Mouse (Mus musculus) embryonic fibroblast, embryonic 13.5 days (primary cell): ENCODE data around the gene Ccdc84. TPM values are rescaled to one million over a fixed set of nuclear protein-coding genes. Genes with fewer than 3 reads are reported as not detected.
A peak's percentile ranks its signal among the peaks of the same experiment; 100 is the strongest.
"Not testable (repeated sequence)": the region's sequence is repeated elsewhere in the genome, so short reads cannot be mapped to it uniquely, and the experiment has no call there.

Source experiments
- H3K27ac ChIP-seq: 2 replicates; pipeline ENCODE4 v1.5.1; 2012; ENCODE audit warnings: low read length, control low read depth, inconsistent platforms; ENCODE audit not compliant: insufficient read depth
- H3K4me1 ChIP-seq: 2 replicates; pipeline ENCODE4 v1.6.1; 2011; ENCODE audit warnings: low read length; ENCODE audit not compliant: control insufficient read depth, insufficient read depth
- H3K4me3 ChIP-seq: 2 replicates; pipeline ENCODE4 v1.5.1; 2011; ENCODE audit warnings: mild to moderate bottlenecking, control low read depth, low read length; ENCODE audit not compliant: insufficient read depth
- CTCF ChIP-seq: IDR thresholded peaks from 2 replicates; pipeline ENCODE4 v1.5.1; 2011; ENCODE audit warnings: mild to moderate bottlenecking, control low read depth, low read length, moderate library complexity, borderline replicate concordance; ENCODE audit not compliant: insufficient read depth
- POLR2A ChIP-seq: IDR thresholded peaks from 2 replicates; pipeline ENCODE4 v1.6.1; 2011; ENCODE audit warnings: low read depth, mild to moderate bottlenecking, control low read depth, low read length, moderate library complexity
- polyA plus RNA-seq: library from polyadenylated mRNA; stranded (reverse); fragments of >200 nt; gene quantifications from 2 replicates; pipeline ENCODE4 v1.2.4, GENCODE M21; 2011; ENCODE audit warnings: low read depth; ENCODE audit not compliant: missing spikeins, insufficient read length

The Ccdc84 gene
- polyA plus RNA-seq, 1 experiment = 13.4 TPM

GRCm38 (mm10) chr9:44432577-44433185 lies 14.3 kb upstream of the Ccdc84 start:
- TF ChIP-seq CTCF = no peak
- TF ChIP-seq POLR2A = no peak
- Histone ChIP-seq H3K27ac (no peak overlapping the region), H3K4me3 (no peak overlapping the region), H3K4me1 (no peaks in the 10 kb centered on the region)

- H3K4me1 ChIP-seq = no peaks in the 10 kb centered on the region
- TF ChIP-seq CTCF = no peak
- no peak for TF ChIP-seq POLR2A
- H3K27ac ChIP-seq = no peak overlapping the region
- no peak overlapping the region for H3K4me3 ChIP-seq
Measured at GRCm38 (mm10) chr9:44423576-44423975, 5.2 kb upstream of the Ccdc84 start.

- no peak for TF ChIP-seq CTCF
- no peak for TF ChIP-seq POLR2A
- Histone ChIP-seq H3K4me1 (no peaks in the 10 kb centered on the region), H3K4me3 (no peak overlapping the region), H3K27ac (no peak overlapping the region)
Measured at GRCm38 (mm10) chr9:44420280-44420898, 2.0 kb upstream of the Ccdc84 start.

DNA sequence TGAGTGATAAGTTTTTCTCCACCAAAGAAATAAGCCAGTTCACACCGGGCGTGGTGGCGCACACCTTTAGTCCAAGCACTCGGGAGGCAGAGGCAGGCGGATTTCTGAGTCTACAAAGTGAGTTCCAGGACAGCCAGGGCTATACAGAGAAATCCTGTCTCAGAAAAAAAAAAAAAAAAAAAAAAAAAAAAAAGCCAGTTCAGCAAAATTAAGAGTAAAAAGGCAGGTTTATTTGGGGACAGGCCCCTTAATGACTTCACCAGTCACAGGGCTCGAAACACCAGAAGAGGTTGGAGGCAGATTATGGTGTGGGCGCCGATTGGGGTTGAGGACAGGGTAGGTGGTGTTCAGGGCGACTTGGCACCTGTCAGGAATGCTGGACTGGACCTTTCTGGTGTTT lies 1.4 kb upstream of the Ccdc84 start:
- H3K4me1 ChIP-seq, H3K27ac ChIP-seq, H3K4me3 ChIP-seq: not testable (repeated sequence)

DNA sequence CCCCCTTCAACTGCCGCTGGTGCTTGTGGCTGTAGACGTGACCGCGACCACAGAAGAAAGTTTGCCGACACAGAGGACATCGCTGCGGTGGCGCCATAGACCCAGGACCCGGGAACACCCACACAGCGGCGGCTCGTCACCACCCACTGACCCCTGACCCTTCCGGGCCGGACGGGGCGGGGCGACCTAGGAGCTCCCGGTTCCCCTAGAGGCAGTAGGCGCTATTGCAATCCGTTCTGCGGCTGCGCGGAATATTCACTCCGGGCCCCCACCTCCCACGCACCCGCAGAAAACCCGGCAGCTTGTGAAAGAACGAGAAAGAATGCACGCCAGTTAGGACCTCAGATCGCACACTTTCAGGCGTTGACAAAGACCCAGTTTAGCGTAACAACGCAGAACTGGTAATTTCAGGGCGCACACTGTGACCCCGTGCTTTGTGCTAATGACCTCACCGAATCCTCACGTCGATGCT lies 441 bp downstream of the Ccdc84 start:
- H3K4me1 ChIP-seq = no peaks in the 10 kb centered on the region
- peak overlapping the region; percentile 87 for H3K4me3 ChIP-seq
- TF ChIP-seq CTCF = peak; percentile 9; the same call in 1 of the 2 replicates
- peak; percentile 94 for TF ChIP-seq POLR2A
- peak overlapping the region; percentile 68 for H3K27ac ChIP-seq

- Histone ChIP-seq H3K4me1 (no peaks in the 10 kb centered on the region), H3K4me3 (peak overlapping the region; percentile 87), H3K27ac (no peak overlapping the region)
- no peak for TF ChIP-seq CTCF
- TF ChIP-seq POLR2A = no peak
Measured at GRCm38 (mm10) chr9:44417156-44417891, 1.0 kb downstream of the Ccdc84 start.

GRCm38 (mm10) chr9:44412781-44413180 lies 5.6 kb downstream of the Ccdc84 start:
- H3K4me1 ChIP-seq = no peaks in the 10 kb centered on the region
- no peak overlapping the region for H3K27ac ChIP-seq
- TF ChIP-seq CTCF = no peak
- TF ChIP-seq POLR2A = no peak
- no peak overlapping the region for H3K4me3 ChIP-seq

DNA sequence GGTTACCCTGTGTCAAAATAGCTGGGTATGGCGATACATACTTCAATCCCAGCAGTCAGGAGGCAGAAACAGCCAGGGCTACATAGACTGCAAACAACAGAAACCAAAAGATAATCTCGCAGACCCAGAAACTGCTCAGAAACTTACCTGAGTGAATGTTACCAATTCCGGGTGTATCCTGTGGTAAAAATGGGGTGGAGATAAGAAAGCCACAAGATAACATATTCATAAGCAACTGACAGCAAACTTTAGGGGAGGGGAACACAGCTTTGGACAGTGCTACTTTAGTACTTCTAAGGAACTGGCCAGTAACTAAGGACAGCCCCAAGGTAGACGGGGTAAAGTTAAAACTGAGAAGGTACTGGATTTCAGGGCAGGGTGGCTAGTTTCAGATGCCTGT lies 6.1 kb downstream of the Ccdc84 start:
- H3K4me1 ChIP-seq = no peaks in the 10 kb centered on the region
- TF ChIP-seq POLR2A = no peak; the same call in 1 of the 2 replicates
- TF ChIP-seq CTCF = no peak
- no peak overlapping the region for H3K4me3 ChIP-seq
- no peak overlapping the region for H3K27ac ChIP-seq

GRCm38 (mm10) chr9:44411601-44412130 lies 6.7 kb downstream of the Ccdc84 start:
- no peak overlapping the region for H3K27ac ChIP-seq
- TF ChIP-seq POLR2A (no peak), CTCF (no peak)
- no peaks in the 10 kb centered on the region for H3K4me1 ChIP-seq
- H3K4me3 ChIP-seq = no peak overlapping the region
